Mouse (Mus musculus) testis, adult 2 months (tissue): ENCODE results near the gene Cdc14b. TPM values are rescaled to one million over a fixed set of nuclear protein-coding genes. Genes with fewer than 3 reads are reported as not detected.
"Not testable (repeated sequence)": the region's sequence is repeated elsewhere in the genome, so short reads cannot be mapped to it uniquely, and the experiment has no call there.

ENCODE experiments used
- H3K27ac ChIP-seq: fragments of 200-500 bp; 2 replicates; pipeline ENCODE4 v1.5.1; 2012; ENCODE audit warnings: low read depth, low read length; ENCODE audit not compliant: control insufficient read depth, insufficient read depth
- H3K27me3 ChIP-seq: fragments of 200-500 bp; 2 replicates; pipeline ENCODE4 v1.6.1; 2012; ENCODE audit warnings: mild to moderate bottlenecking, low read length, moderate library complexity; ENCODE audit not compliant: control insufficient read depth, insufficient read depth
- H3K36me3 ChIP-seq: fragments of 200-500 bp; 2 replicates; pipeline ENCODE4 v1.6.1; 2012; ENCODE audit warnings: mild to moderate bottlenecking, low read length; ENCODE audit not compliant: control insufficient read depth, insufficient read depth
- H3K4me1 ChIP-seq: fragments of 200-500 bp; 2 replicates; pipeline ENCODE4 v1.6.1; 2012; ENCODE audit warnings: low read length; ENCODE audit not compliant: control insufficient read depth, insufficient read depth
- H3K4me3 ChIP-seq: fragments of 200-500 bp; 2 replicates; pipeline ENCODE4 v1.5.1; 2012; ENCODE audit warnings: low read depth, mild to moderate bottlenecking, low read length, moderate library complexity, mixed read lengths; ENCODE audit not compliant: control insufficient read depth
- CTCF ChIP-seq: fragments of 200-500 bp; IDR thresholded peaks from 2 replicates; pipeline ENCODE4 v1.5.1; 2012; ENCODE audit warnings: low read depth, mild to moderate bottlenecking, inconsistent platforms, low read length, moderate library complexity; ENCODE audit not compliant: control insufficient read depth, insufficient read depth, insufficient replicate concordance
- POLR2A ChIP-seq: fragments of 200-500 bp; IDR thresholded peaks from 2 replicates; pipeline ENCODE4 v1.6.1; 2012; ENCODE audit warnings: low read depth, mild to moderate bottlenecking, inconsistent platforms, low read length, moderate library complexity; ENCODE audit not compliant: control insufficient read depth
- polyA plus RNA-seq: library from polyadenylated mRNA; depleted of rRNA; stranded (reverse); fragments of >200 nt; gene quantifications from 2 replicates; pipeline ENCODE4 v1.2.3, GENCODE M21; 2012

Gene Cdc14b
- polyA plus RNA-seq, 1 experiment, result 60.4 TPM

GRCm38 (mm10) chr13:64268384-64268783 is 6.7 kb downstream of the Cdc14b start:
- Histone ChIP-seq H3K4me1 (peaks cover under 1% of the 10 kb centered on the region; the same call in 1 of the 2 replicates), H3K4me3 (no peak overlapping the region), H3K27ac (no peak overlapping the region), H3K36me3 (no peaks in the 10 kb centered on the region), H3K27me3 (no peaks in the 10 kb centered on the region)
- TF ChIP-seq CTCF (no peak), POLR2A (no peak)

- Histone ChIP-seq H3K27me3 (no peaks in the 10 kb centered on the region), H3K36me3 (no peaks in the 10 kb centered on the region), H3K27ac (no peak overlapping the region), H3K4me3 (no peak overlapping the region), H3K4me1 (no peaks in the 10 kb centered on the region; the same call in 1 of the 2 replicates)
- TF ChIP-seq CTCF (no peak), POLR2A (no peak)
Observed at GRCm38 (mm10) chr13:64267151-64267550, 7.9 kb downstream of the Cdc14b start.

- Histone ChIP-seq H3K27ac (no peak overlapping the region), H3K4me3 (no peak overlapping the region), H3K36me3 (no peaks in the 10 kb centered on the region), H3K27me3 (no peaks in the 10 kb centered on the region), H3K4me1 (no peaks in the 10 kb centered on the region; the same call in 1 of the 2 replicates)
- TF ChIP-seq POLR2A, result no peak
- TF ChIP-seq CTCF, result no peak
Observed at GRCm38 (mm10) chr13:64264586-64264985, 10.5 kb downstream of the Cdc14b start.

DNA sequence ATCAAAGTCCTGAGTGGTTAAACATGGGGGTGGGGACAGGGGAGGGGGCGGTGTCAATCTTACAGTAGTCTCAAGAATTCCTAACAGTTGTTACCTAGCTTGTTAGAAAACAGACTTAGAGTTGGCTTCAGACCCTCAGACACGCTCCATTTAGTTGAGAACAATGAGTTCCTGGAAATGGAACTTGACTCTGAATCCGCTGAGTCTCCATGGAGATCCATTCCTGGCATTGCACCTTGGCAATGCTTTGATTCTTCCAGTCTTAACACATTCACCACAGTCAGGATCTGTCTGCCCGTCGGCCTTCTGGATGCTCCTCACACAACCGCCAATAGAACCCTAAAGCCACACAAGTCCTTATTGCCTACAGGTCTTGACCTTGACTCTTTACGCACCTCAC is 15.2 kb downstream of the Cdc14b start:
- Histone ChIP-seq H3K36me3 (no peaks in the 10 kb centered on the region), H3K27me3 (no peaks in the 10 kb centered on the region), H3K4me3 (no peak overlapping the region), H3K4me1 (no peaks in the 10 kb centered on the region; the same call in none of the 2 replicates), H3K27ac (peak overlapping the region; percentile 68; the same call in 1 of the 2 replicates)
- TF ChIP-seq CTCF (no peak), POLR2A (no peak)

DNA sequence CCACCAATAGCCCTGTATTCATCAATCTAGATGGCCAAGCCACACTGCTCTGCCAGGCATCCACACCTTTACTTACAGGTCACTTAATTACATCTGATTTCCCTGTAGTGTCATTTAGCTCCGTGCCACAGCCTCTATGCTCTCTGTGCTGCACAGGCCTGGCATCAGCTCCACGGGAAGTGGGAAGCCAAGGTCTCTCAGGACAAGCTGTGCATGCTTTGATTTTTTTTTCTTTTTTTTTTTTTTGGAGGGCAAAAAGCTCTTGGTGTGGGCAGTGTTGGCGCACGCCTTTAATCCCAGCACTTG is 16.6 kb downstream of the Cdc14b start:
- H3K27ac ChIP-seq, result no peak overlapping the region

GRCm38 (mm10) chr13:64257814-64258515 is 17.1 kb downstream of the Cdc14b start:
- Histone ChIP-seq H3K36me3 (no peaks in the 10 kb centered on the region), H3K4me1 (no peaks in the 10 kb centered on the region; the same call in 1 of the 2 replicates), H3K27ac (no peak overlapping the region), H3K4me3 (no peak overlapping the region), H3K27me3 (no peaks in the 10 kb centered on the region)
- no peak for TF ChIP-seq CTCF
- no peak for TF ChIP-seq POLR2A

More for the DNA sequence above, 16.6 kb downstream of the Cdc14b start:
- Histone ChIP-seq H3K4me1 (no peaks in the 10 kb centered on the region; the same call in 1 of the 2 replicates), H3K36me3 (no peaks in the 10 kb centered on the region), H3K27me3 (no peaks in the 10 kb centered on the region), H3K4me3 (no peak overlapping the region)
- TF ChIP-seq CTCF (no peak), POLR2A (no peak)

- Histone ChIP-seq H3K4me3 (no peak overlapping the region), H3K27ac (no peak overlapping the region), H3K4me1 (no peaks in the 10 kb centered on the region; the same call in 1 of the 2 replicates), H3K27me3 (no peaks in the 10 kb centered on the region), H3K36me3 (no peaks in the 10 kb centered on the region)
- TF ChIP-seq POLR2A (no peak), CTCF (no peak)
Observed at GRCm38 (mm10) chr13:64257010-64257813, 17.9 kb downstream of the Cdc14b start.

- H3K36me3 ChIP-seq, H3K4me3 ChIP-seq, H3K4me1 ChIP-seq, H3K27me3 ChIP-seq: not testable (repeated sequence)
- H3K27ac ChIP-seq, result peak overlapping the region; percentile 64
Observed at GRCm38 (mm10) chr13:64254185-64254584, 20.9 kb downstream of the Cdc14b start.
